Mouse (Mus musculus) heart, embryonic 14.5 days (tissue): Measurements from ENCODE around the gene Acot4. TPM values are rescaled to one million over a fixed set of nuclear protein-coding genes. Genes with fewer than 3 reads are reported as not detected.
"Not testable (repeated sequence)": the region's sequence is repeated elsewhere in the genome, so short reads cannot be mapped to it uniquely, and the experiment has no call there.

Source experiments
- ATAC-seq: fragments of 200-750 bp; cut with Nextera tagmentation; 2 replicates; pipeline ENCODE4 v1.8.0; 2017; ENCODE audit warnings: low read depth, moderate TSS enrichment; ENCODE audit not compliant: insufficient number of reproducible peaks, insufficient read depth, low FRiP score
- H3K27ac ChIP-seq, 2 experiments: fragments of 200-500 bp in 1 of 2; fragments of 300-500 bp in 1 of 2; sonication (generic) in 1 of 2; replicated peaks in 1 of 2; 2 replicates each; pipeline ENCODE4 v1.5.1; 2012 to 2014; ENCODE audit warnings: low read depth in 2 of 2, low read length in 2 of 2, control low read depth in 1 of 2, mild to moderate bottlenecking in 1 of 2, mixed read lengths in 1 of 2; ENCODE audit not compliant: control insufficient read depth in 1 of 2, insufficient read depth in 1 of 2
- H3K27me3 ChIP-seq: fragments of 300-500 bp; sonication (generic); 2 replicates; pipeline ENCODE4 v1.6.1; 2014; ENCODE audit warnings: mild to moderate bottlenecking, low read length, control low read depth; ENCODE audit not compliant: control insufficient read depth, insufficient read depth
- H3K36me3 ChIP-seq: fragments of 300-500 bp; sonication (generic); 2 replicates; pipeline ENCODE4 v1.6.1; 2014; ENCODE audit warnings: mild to moderate bottlenecking, control low read depth, low read length, mixed read lengths; ENCODE audit not compliant: control insufficient read depth, insufficient read depth
- H3K4me1 ChIP-seq, 2 experiments: fragments of 200-500 bp in 1 of 2; fragments of 300-500 bp in 1 of 2; sonication (generic) in 1 of 2; 2 replicates each; pipeline ENCODE4 v1.6.1; 2012 to 2014; ENCODE audit warnings: low read length in 2 of 2, control low read depth in 1 of 2, mixed read lengths in 1 of 2; ENCODE audit not compliant: control insufficient read depth in 2 of 2, insufficient read depth in 2 of 2
- H3K4me2 ChIP-seq: fragments of 300-500 bp; sonication (generic); 2 replicates; pipeline ENCODE4 v1.6.1; 2014; ENCODE audit warnings: mild to moderate bottlenecking, low read length
- H3K4me3 ChIP-seq, 2 experiments: fragments of 200-500 bp in 1 of 2; fragments of 300-500 bp in 1 of 2; sonication (generic) in 1 of 2; 2 replicates each; pipeline ENCODE4 v1.5.1; 2012 to 2014; ENCODE audit warnings: low read length in 2 of 2, mild to moderate bottlenecking in 2 of 2, control low read depth in 1 of 2, low read depth in 1 of 2, moderate library complexity in 1 of 2; ENCODE audit not compliant: control insufficient read depth in 1 of 2, insufficient read depth in 1 of 2
- H3K9ac ChIP-seq: fragments of 300-500 bp; sonication (generic); 2 replicates; pipeline ENCODE4 v1.6.1; 2014; ENCODE audit warnings: mild to moderate bottlenecking, low read length
- H3K9me3 ChIP-seq: fragments of 300-500 bp; sonication (generic); 2 replicates; pipeline ENCODE4 v1.6.1; 2016; ENCODE audit warnings: low read length, control low read depth; ENCODE audit not compliant: control insufficient read depth
- WGBS: fragments of 180-500 bp; shearing (Covaris S2); extraction: QIAGEN DNeasy Blood & Tissue Kit; methylation state at CpG from one replicate; pipeline ENCODE4 v1.1.7; 2014; 5-methylcytosine and 5-hydroxymethylcytosine counted together
- polyA plus RNA-seq: library from polyadenylated mRNA; unstranded; fragments of >200 nt; fragmentation: Nextera tagmentation; extraction: Ambion mirVana; gene quantifications from 2 replicates; pipeline ENCODE4 v1.2.1, GENCODE M21; 2014

Gene Acot4
- polyA plus RNA-seq, 1 experiment from 2014 or later = 0.32 TPM

DNA sequence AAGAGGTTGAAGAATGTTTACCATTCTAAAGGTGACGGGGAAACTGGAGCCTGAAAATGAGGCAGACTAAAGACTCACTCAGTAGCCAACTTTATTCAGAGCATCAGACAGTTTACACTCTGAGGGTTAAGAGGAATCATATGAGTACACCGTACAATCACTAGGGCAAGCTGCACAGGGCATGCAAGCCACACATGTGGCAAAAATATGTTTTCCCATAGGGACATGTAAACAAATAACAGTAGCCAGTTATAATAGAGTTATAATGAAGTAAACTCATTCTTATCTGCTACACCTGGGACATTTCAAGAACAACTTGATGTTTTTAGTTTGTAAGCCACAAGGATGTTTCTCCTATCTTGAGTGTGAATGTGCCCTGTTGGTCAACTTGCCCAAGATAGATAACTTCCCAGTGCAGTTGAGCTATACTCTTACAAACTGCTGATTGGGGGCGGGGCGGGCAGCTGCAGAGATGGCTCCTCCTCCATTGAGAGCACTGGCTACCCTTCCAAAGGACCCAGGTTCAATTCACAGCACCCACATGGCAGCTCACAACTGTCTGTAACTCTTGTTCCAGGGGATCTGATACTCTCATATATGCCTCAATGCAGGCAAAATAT is 39.3 kb downstream of the Acot4 start:
- ATAC-seq = no peak
- WGBS = 80% methylated on average over 4 of the region's 4 CpGs
- no peak overlapping the region for H3K4me3 ChIP-seq
- H3K27me3 ChIP-seq = no peaks in the 10 kb centered on the region
- H3K9ac ChIP-seq = no peak overlapping the region
- H3K27ac ChIP-seq = no peak overlapping the region
- H3K4me1 ChIP-seq = no peaks in the 10 kb centered on the region
- H3K4me2 ChIP-seq = no peak overlapping the region
- no peaks in the 10 kb centered on the region for H3K9me3 ChIP-seq
- H3K36me3 ChIP-seq = no peaks in the 10 kb centered on the region

DNA sequence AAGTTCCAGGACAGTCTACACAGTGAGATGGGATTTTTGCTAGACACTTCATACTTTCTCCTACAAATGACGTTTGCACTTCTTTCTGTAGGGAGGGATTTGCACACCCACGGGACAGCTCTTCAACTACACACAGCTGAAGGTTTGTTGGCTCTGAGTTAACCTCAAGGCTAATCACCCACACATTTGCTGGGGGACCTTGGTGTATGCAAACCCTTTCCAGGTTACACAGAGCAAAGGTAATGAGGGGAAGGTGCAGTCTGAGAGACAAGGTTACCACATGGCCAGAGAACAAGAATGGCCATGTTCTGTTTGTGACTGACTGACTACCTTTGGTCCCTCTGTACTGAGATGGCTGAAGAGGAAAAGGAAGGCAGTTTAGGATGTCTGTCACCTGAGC is 45.7 kb downstream of the Acot4 start:
- H3K4me1 ChIP-seq = no peaks in the 10 kb centered on the region
- no peaks in the 10 kb centered on the region for H3K27me3 ChIP-seq
- no peak for ATAC-seq
- whole genome bisulfite sequencing = 79% methylated on average over 2 of the region's 2 CpGs
- H3K9ac ChIP-seq = no peak overlapping the region
- H3K4me3 ChIP-seq = no peak overlapping the region
- no peaks in the 10 kb centered on the region for H3K36me3 ChIP-seq
- no peak overlapping the region for H3K27ac ChIP-seq
- peaks cover 7% of the 10 kb centered on the region; the same call in 1 of the 2 replicates for H3K9me3 ChIP-seq
- H3K4me2 ChIP-seq = no peak overlapping the region

DNA sequence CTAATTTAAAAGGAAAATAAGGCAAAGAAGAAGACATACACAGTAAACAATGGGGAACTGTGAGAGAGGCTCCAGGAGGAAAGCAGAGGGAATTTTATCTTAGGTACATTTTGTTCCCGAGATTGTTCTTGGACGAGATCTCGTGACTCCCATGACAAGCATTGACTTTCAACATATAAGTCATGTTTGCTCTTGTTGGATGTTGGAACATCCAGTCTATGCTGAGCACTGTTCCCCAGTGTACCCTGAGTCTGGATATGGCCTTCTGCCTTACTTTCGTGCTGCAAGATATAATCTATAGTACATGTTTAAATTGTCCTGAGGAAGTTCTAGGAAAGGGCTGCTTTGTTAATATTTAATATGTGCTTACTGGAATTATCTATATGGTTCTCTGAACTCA is 46.4 kb downstream of the Acot4 start:
- H3K27ac ChIP-seq = no peak overlapping the region
- WGBS = 60% methylated on average over 4 of the region's 4 CpGs
- H3K36me3 ChIP-seq = no peaks in the 10 kb centered on the region
- H3K4me1 ChIP-seq = no peaks in the 10 kb centered on the region
- no peak overlapping the region for H3K4me2 ChIP-seq
- peaks cover 7% of the 10 kb centered on the region; the same call in 1 of the 2 replicates for H3K9me3 ChIP-seq
- no peak for ATAC-seq
- H3K27me3 ChIP-seq = no peaks in the 10 kb centered on the region
- no peak overlapping the region for H3K4me3 ChIP-seq
- H3K9ac ChIP-seq = no peak overlapping the region

DNA sequence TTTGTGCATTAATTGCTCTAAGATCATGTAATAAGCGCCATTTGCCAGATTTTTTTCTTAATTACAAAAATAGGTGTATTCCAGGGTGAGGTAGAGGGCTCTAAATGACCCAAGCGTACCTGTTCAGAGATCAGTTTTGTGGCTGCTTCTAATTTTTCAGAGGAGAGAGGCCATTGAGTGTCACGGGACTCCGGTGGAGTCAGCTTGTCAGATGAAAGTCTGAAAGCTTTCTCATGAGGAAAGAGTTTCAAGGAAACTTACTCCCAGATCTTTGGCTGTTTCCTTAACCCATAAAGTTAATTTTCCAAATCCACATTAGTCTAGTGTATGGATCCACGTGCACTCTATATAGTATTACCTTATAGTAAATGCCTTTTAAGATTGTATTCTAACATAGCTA is 56.5 kb downstream of the Acot4 start:
- H3K9ac ChIP-seq, H3K27me3 ChIP-seq, H3K4me1 ChIP-seq, ATAC-seq, H3K27ac ChIP-seq, H3K4me2 ChIP-seq, H3K36me3 ChIP-seq, H3K4me3 ChIP-seq: not testable (repeated sequence)
- peaks cover 13% of the 10 kb centered on the region; the same call in 1 of the 2 replicates for H3K9me3 ChIP-seq
- 79% methylated on average over 5 of the region's 5 CpGs for WGBS

Other genes with a start within 250 kb of the Acot4 start
- gene Numb, start 116.4 kb upstream of the Acot4 start, polyA plus RNA-seq = 29.9 and 31.8 TPM in 2 replicates
- 7.8 and 9.2 TPM in 2 replicates for gene Riox1, start 87.8 kb upstream of the Acot4 start, polyA plus RNA-seq
- not detected in 2 replicates for gene Heatr4, start 53.5 kb upstream of the Acot4 start, polyA plus RNA-seq
- gene Acot2, start 50.5 kb upstream of the Acot4 start, polyA plus RNA-seq = 79.5 and 81.2 TPM in 2 replicates
- gene Acot1, start 28.9 kb upstream of the Acot4 start, polyA plus RNA-seq = 30.0 and 31.9 TPM in 2 replicates
- gene Gm49366, start 556 bp downstream of the Acot4 start, polyA plus RNA-seq = not detected in 2 replicates
- 0.72 and 1.0 TPM in 2 replicates for gene Acot3, start 13.8 kb downstream of the Acot4 start, polyA plus RNA-seq
- not detected in 2 replicates for gene Acot5, start 30.9 kb downstream of the Acot4 start, polyA plus RNA-seq
- 1.4 TPM in 2 replicates for gene Acot6, start 62.3 kb downstream of the Acot4 start, polyA plus RNA-seq
- gene Dnal1, start 76.0 kb downstream of the Acot4 start, polyA plus RNA-seq = 2.4 and 3.4 TPM in 2 replicates
- gene Pnma1, start 110.1 kb downstream of the Acot4 start, polyA plus RNA-seq = 0.43 and 0.68 TPM in 2 replicates
- gene Elmsan1, start 180.5 kb downstream of the Acot4 start, polyA plus RNA-seq = 7.1 and 7.4 TPM in 2 replicates
- gene Ptgr2, start 246.9 kb downstream of the Acot4 start, polyA plus RNA-seq = 79.0 and 92.4 TPM in 2 replicates